Mouse (Mus musculus) mouse trophoblast stem cell (cell line): Measurements from ENCODE around the gene Cd209d.
"Not testable (repeated sequence)": the region's sequence is repeated elsewhere in the genome, so short reads cannot be mapped to it uniquely, and the experiment has no call there.

Experiments
- in situ Hi-C, 2 experiments: fragments of 300-500 bp; cut with MseI, MboI; formaldehyde crosslinking; loops; 2 replicates in 1 of 2; 3 replicates in 1 of 2; pipeline ENCODE4 v1.15.1; 2025

Cd209d gene

DNA sequence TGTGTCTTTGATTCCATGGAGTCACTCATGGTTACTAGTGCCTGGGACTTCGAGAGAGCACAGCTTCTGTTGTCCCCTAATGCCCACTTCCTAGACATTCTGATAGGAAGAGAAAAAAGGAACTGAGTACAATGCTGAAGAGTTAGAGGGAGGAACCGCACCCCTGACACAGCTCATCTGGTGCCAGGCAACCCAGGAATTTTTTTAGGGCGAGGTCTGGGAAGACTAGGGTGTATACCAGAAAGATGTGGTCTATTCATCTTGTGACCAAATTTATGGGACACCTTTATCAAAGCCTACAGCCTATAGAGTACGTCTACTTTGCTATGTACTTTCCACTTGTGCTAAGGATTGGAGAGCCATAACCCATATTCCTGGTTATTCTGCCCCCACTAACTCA, at the start of gene Cd209d:
TSS of gene Cd209d (minus strand) at position 101 of the 400 bp plus-strand sequence.
- in situ Hi-C loops: no loop called here

DNA sequence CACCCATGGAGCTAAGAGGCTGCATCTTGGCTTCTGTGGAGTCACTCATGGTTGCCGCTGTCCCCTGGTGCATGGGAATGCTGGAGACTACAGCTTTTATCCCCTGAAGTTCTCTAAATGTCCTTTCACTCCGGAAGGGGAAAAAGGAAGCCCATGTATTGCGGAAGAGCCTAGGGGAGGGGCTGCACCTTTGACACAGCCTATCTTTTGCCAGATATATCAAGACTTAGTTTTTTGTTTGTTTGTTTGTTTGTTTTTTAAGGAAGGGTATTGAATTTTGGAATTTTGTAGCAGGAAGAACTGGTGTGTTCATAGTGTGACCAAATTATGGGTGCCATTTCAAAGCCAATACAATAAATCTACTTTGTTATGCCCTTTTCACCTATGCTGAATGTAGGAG, 48.4 kb upstream of the Cd209d start, which contains the start of gene Cd209b:
TSS of gene Cd209b (minus strand) at position 101 of the 400 bp plus-strand sequence.
- in situ Hi-C loops: no loop called here

DNA sequence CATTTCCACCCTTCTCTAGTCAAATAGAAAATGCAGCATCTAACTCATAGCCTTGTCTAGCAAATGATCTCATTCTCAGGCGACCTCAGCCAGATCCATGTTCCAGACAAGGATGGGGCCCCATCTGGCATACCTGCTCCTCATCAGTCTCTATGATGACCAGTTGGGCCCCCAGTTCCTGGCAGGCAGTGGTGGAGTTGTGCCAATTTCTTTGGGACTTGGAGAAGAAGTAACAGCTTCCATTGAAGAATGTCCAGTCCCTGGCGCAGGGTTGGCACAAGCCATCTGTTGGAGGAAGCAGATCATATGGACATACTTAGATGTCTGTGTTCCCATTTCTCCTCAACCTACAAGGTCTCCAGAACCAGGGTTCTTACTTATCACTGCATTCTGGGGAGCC, 2.2 kb downstream of the Cd209d start:
- in situ Hi-C loops: no loop called here

- in situ Hi-C loops: not testable (repeated sequence)
These were observed 15.6 kb downstream of the Cd209d start for GRCm38 (mm10) chr8:3862736-3863135.

- in situ Hi-C loops: no loop called here
These were observed 24.1 kb downstream of the Cd209d start, which contains the start of gene Cd209e for GRCm38 (mm10) chr8:3854209-3854608. Gene Cd209e, minus strand, starts transcription at chr8:3854309.
